Mouse (Mus musculus) adrenal gland, adult (tissue): ENCODE measurements around the gene Sos2.

Experiments used
- DNase-seq, 2 experiments: peaks; one replicate each; pipeline ENCODE4 v3.0.0; 2022 to 2023; ENCODE audit warnings: low spot score in 1 of 2; ENCODE audit not compliant: inconsistent age in 2 of 2

The Sos2 gene

GRCm38 (mm10) chr12:69681566-69682061, at the start of gene Sos2:
Gene Sos2, minus strand, starts transcription at chr12:69681852.
- peak; percentile 79 to 86 for DNase-seq

GRCm38 (mm10) chr12:69730306-69730705, 48.7 kb upstream of the Sos2 start:
- no peak for DNase-seq

- no peak for DNase-seq
Measured at GRCm38 (mm10) chr12:69729246-69729645, 47.6 kb upstream of the Sos2 start.

- peak; percentile 98 to 99 for DNase-seq
Measured at GRCm38 (mm10) chr12:69724711-69725460, 43.2 kb upstream of the Sos2 start, which contains the start of the genes L2hgdh and Atp5s. Gene L2hgdh, minus strand, starts transcription at chr12:69724873. Gene Atp5s, plus strand, starts transcription at chr12:69724950.

GRCm38 (mm10) chr12:69724018-69724710, 42.5 kb upstream of the Sos2 start:
- DNase-seq = no peak

GRCm38 (mm10) chr12:69723376-69723775, 41.7 kb upstream of the Sos2 start:
- peak in 1 of 2 experiments; percentile 29 for DNase-seq

GRCm38 (mm10) chr12:69722857-69723256, 41.2 kb upstream of the Sos2 start:
- no peak for DNase-seq

GRCm38 (mm10) chr12:69713628-69714027, 32.0 kb upstream of the Sos2 start:
- no peak for DNase-seq

GRCm38 (mm10) chr12:69704799-69705458, 23.3 kb upstream of the Sos2 start:
- DNase-seq = peak in 1 of 2 experiments; percentile 40

- no peak for DNase-seq
Measured at GRCm38 (mm10) chr12:69698352-69698751, 16.7 kb upstream of the Sos2 start.

GRCm38 (mm10) chr12:69696746-69697145, 15.1 kb upstream of the Sos2 start:
- peak; percentile 41 to 85 for DNase-seq

- DNase-seq = no peak
Measured at GRCm38 (mm10) chr12:69693471-69693870, 11.8 kb upstream of the Sos2 start.

GRCm38 (mm10) chr12:69690714-69691113, 9.1 kb upstream of the Sos2 start:
- no peak for DNase-seq

- DNase-seq = no peak
Measured at GRCm38 (mm10) chr12:69689094-69689493, 7.4 kb upstream of the Sos2 start.

GRCm38 (mm10) chr12:69688368-69688767, 6.7 kb upstream of the Sos2 start:
- DNase-seq = peak in 1 of 2 experiments; percentile 47

- peak; percentile 91 to 96 for DNase-seq
Measured at GRCm38 (mm10) chr12:69683537-69683936, 1.9 kb upstream of the Sos2 start.

- peak in 1 of 2 experiments; percentile 71 for DNase-seq
Measured at GRCm38 (mm10) chr12:69682788-69683419, 1.3 kb upstream of the Sos2 start.

GRCm38 (mm10) chr12:69682065-69682787, 574 bp upstream of the Sos2 start:
- peak; percentile 91 to 95 for DNase-seq

- peak; percentile 66 to 91 for DNase-seq
Measured at GRCm38 (mm10) chr12:69680635-69681565, 752 bp downstream of the Sos2 start.
